Mouse (Mus musculus) CD4-positive, CD25-positive, alpha-beta regulatory T cell, adult 4 months (primary cell): ENCODE measurements around the gene Duoxa1. TPM values are rescaled to one million over a fixed set of nuclear protein-coding genes. Genes with fewer than 3 reads are reported as not detected.
"Not testable (repeated sequence)": the region's sequence is repeated elsewhere in the genome, so short reads cannot be mapped to it uniquely, and the experiment has no call there.

Source experiments
- ATAC-seq: one replicate; pipeline ENCODE4 v1.8.0; 2017
- polyA plus RNA-seq, 2 experiments: library from polyadenylated mRNA; unstranded; fragments of 100-300 nt; shearing (Covaris generic); gene quantifications; one replicate each; pipeline ENCODE4 v1.2.1; 2017

Gene Duoxa1
- not detected for polyA plus RNA-seq

GRCm38 (mm10) chr2:122313536-122313935, at the start of gene Duoxa1:
Gene Duoxa1 (minus strand): TSS chr2:122313730.
- ATAC-seq: no peak

GRCm38 (mm10) chr2:122362622-122363523, 49.3 kb upstream of the Duoxa1 start:
- no peak for ATAC-seq

- ATAC-seq: peak; percentile 10
Measured at GRCm38 (mm10) chr2:122361868-122362621, 48.5 kb upstream of the Duoxa1 start.

GRCm38 (mm10) chr2:122361181-122361580, 47.7 kb upstream of the Duoxa1 start:
- ATAC-seq: peak; percentile 64

GRCm38 (mm10) chr2:122360310-122360709, 46.8 kb upstream of the Duoxa1 start:
- no peak for ATAC-seq

- ATAC-seq: no peak
Measured at GRCm38 (mm10) chr2:122356187-122356586, 42.7 kb upstream of the Duoxa1 start.

GRCm38 (mm10) chr2:122355389-122355788, 41.9 kb upstream of the Duoxa1 start:
- ATAC-seq: no peak

GRCm38 (mm10) chr2:122354191-122354929, 40.8 kb upstream of the Duoxa1 start:
- no peak for ATAC-seq

- ATAC-seq: no peak
Measured at GRCm38 (mm10) chr2:122353765-122354164, 40.2 kb upstream of the Duoxa1 start.

GRCm38 (mm10) chr2:122352992-122353391, 39.5 kb upstream of the Duoxa1 start:
- no peak for ATAC-seq

- no peak for ATAC-seq
Measured at GRCm38 (mm10) chr2:122351931-122352329, 38.4 kb upstream of the Duoxa1 start.

GRCm38 (mm10) chr2:122351156-122351930, 37.8 kb upstream of the Duoxa1 start:
- ATAC-seq: no peak

- peak; percentile 7 for ATAC-seq
Measured at GRCm38 (mm10) chr2:122349136-122349785, 35.7 kb upstream of the Duoxa1 start.

GRCm38 (mm10) chr2:122348531-122349131, 35.1 kb upstream of the Duoxa1 start:
- ATAC-seq: peak; percentile 92

GRCm38 (mm10) chr2:122347257-122347656, 33.7 kb upstream of the Duoxa1 start:
- no peak for ATAC-seq

GRCm38 (mm10) chr2:122346164-122346563, 32.6 kb upstream of the Duoxa1 start:
- ATAC-seq: not testable (repeated sequence)

GRCm38 (mm10) chr2:122345106-122345893, 31.8 kb upstream of the Duoxa1 start:
- no peak for ATAC-seq

- ATAC-seq: no peak
Measured at GRCm38 (mm10) chr2:122337291-122337690, 23.8 kb upstream of the Duoxa1 start.

- no peak for ATAC-seq
Measured at GRCm38 (mm10) chr2:122334170-122334569, 20.6 kb upstream of the Duoxa1 start.

- ATAC-seq: no peak
Measured at GRCm38 (mm10) chr2:122332222-122332621, 18.7 kb upstream of the Duoxa1 start.
